Mouse (Mus musculus) liver, embryonic 13.5 days (tissue): ENCODE measurements at regions not wholly inside any gene's neighbourhood (a gene's known extent, or its start where the extent isn't known, plus 50 kb on each side); places are given as distances from the start of the nearest gene placed in this dataset.
A peak's percentile ranks its signal among the peaks of the same experiment; 100 is the strongest.

Source experiments
- ATAC-seq: fragments of 200-750 bp; cut with Nextera tagmentation; 2 replicates; pipeline ENCODE4 v1.8.0; 2017; ENCODE audit warnings: low read depth, mild to moderate bottlenecking, moderate number of reproducible peaks, moderate library complexity
- DNase-seq: peaks from one replicate; pipeline ENCODE4 v3.0.0; 2022
- H3K27ac ChIP-seq: fragments of 300-500 bp; sonication (generic); 2 replicates; pipeline ENCODE4 v1.5.1; 2015; ENCODE audit warnings: moderate library complexity, mild to moderate bottlenecking, inconsistent platforms
- H3K27me3 ChIP-seq: fragments of 300-500 bp; sonication (generic); 2 replicates; pipeline ENCODE4 v1.6.1; 2015; ENCODE audit warnings: mild to moderate bottlenecking, inconsistent platforms
- H3K36me3 ChIP-seq: fragments of 300-500 bp; sonication (generic); 2 replicates; pipeline ENCODE4 v1.6.1; 2015; ENCODE audit warnings: mild to moderate bottlenecking, inconsistent platforms
- H3K4me1 ChIP-seq: fragments of 300-500 bp; sonication (generic); replicated peaks from 2 replicates; pipeline ENCODE4 v1.6.1; 2015; ENCODE audit warnings: inconsistent platforms
- H3K4me2 ChIP-seq: fragments of 300-500 bp; sonication (generic); 2 replicates; pipeline ENCODE4 v1.6.1; 2015; ENCODE audit warnings: inconsistent platforms, mild to moderate bottlenecking, moderate library complexity
- H3K4me3 ChIP-seq: fragments of 300-500 bp; sonication (generic); replicated peaks from 2 replicates; pipeline ENCODE4 v1.5.1; 2015; ENCODE audit warnings: mild to moderate bottlenecking, inconsistent platforms
- H3K9ac ChIP-seq: fragments of 300-500 bp; sonication (generic); 2 replicates; pipeline ENCODE4 v1.6.1; 2015; ENCODE audit warnings: mild to moderate bottlenecking, inconsistent platforms
- H3K9me3 ChIP-seq: fragments of 300-500 bp; sonication (generic); replicated peaks from 2 replicates; pipeline ENCODE4 v1.6.1; 2016; ENCODE audit warnings: inconsistent platforms
- WGBS: fragments of 180-500 bp; shearing (Covaris S2); methylation state at CpG from one replicate; pipeline ENCODE4 v1.1.7; 2015; ENCODE audit not compliant: insufficient replicate concordance; 5-methylcytosine and 5-hydroxymethylcytosine counted together

DNA sequence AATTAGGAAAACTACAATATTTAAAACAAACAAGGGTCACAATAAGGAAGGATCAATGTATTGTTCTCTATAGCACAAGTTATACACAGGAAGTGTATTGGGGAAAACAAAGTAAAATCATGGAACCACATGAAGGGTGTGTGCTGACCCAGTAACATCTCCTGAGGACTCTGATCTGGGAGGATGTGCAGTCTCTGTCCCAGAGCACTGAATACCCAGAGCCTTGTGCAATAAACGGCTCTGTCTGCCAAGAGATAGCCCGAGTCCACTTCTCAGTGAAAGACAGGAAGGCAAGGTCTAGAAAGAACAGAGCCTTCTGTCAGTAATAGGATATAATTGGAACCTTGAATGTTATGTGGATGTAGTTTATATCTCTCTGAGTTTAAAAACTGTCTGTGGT lies 56.3 kb upstream of the Hbs1l start:
- no peak overlapping the region for H3K27ac ChIP-seq

DNA sequence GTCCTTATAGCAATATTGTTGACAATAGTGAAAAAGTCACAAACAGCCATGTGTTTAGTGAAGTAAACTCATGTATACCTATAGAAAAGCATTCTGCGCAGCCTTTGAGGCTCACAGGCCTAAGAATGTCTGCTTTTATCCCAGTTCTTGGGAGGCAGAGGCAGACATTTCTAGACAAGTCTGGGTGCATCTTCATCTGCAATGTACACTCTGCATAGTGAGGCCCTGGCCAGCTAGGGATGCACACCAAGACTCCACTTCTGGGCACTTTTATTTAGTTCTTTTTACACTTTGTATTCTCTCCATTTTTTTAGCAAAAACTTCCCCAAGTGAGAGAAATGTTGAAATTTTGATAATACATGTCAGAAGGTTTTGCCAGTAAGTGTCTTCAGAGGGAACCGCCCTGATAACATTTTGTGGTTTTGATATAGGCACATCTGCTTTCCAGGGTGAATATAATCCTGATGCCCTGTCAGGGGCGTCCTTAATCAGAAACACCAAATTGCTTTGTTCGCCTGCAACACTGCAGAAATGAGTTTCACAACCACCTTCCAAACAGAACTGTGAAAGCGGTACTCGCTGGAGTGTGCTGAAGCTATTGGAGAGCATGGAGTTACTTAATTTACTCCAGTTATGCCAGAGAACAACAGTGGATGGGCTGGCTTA lies 54.1 kb upstream of the Hbs1l start:
- ATAC-seq = peak; percentile 88
- H3K4me1 ChIP-seq = peaks cover 60% of the 10 kb centered on the region
- DNase-seq = peak; percentile 61
- no peaks in the 10 kb centered on the region for H3K9me3 ChIP-seq
- H3K27me3 ChIP-seq = no peaks in the 10 kb centered on the region
- no peak overlapping the region; the same call in 1 of the 2 replicates for H3K4me3 ChIP-seq
- H3K27ac ChIP-seq = peak overlapping the region; percentile 88
- H3K9ac ChIP-seq = peak overlapping the region; percentile 49
- peak overlapping the region; percentile 52 for H3K4me2 ChIP-seq
- 30% methylated on average over 6 of the region's 6 CpGs for WGBS
- no peaks in the 10 kb centered on the region for H3K36me3 ChIP-seq

More for the DNA sequence above, 56.3 kb upstream of the Hbs1l start:
- Histone ChIP-seq H3K4me2 (no peak overlapping the region), H3K4me1 (peaks cover 47% of the 10 kb centered on the region), H3K9ac (no peak overlapping the region), H3K4me3 (no peak overlapping the region), H3K27me3 (no peaks in the 10 kb centered on the region), H3K36me3 (no peaks in the 10 kb centered on the region), H3K9me3 (no peaks in the 10 kb centered on the region)
- ATAC-seq = no peak
- 19% methylated on average over 2 of the region's 2 CpGs for WGBS
- DNase-seq = no peak

DNA sequence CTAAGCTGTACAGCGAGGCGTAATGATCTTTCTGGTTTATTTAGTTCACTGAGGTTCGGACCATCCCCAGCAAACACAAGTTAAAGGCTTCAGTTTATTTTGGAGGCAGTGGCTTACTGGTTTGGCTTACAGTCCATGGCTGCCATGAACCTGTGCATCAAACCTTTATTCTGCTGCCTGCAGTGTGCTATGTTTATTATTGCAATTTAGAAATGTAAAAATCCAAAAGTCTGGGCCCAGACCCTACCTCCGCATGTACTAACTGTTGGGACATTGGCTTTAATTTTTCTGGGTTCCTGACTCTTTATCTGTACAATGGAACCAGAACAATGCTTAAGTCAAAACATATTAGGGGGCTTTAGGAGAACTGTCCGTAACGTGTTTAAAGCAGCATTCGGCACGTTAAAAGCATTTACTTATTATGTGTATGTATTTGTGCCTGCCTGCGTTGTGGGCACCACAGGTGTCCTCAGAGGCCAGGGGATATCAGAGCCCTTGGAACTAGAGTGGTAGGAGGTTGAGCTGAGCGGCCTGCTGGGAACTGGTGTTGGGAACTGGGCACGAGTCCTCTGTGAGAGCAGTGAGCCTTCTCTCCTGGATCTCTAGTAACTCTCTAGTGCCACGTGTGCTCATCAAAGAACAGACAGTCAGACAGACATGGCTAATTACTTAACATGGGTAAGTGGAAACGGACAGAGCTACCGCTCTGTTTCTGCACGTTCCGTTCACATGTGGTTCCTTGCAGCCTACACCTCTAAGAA lies 53.1 kb upstream of the Hbs1l start:
- H3K9me3 ChIP-seq = no peaks in the 10 kb centered on the region
- H3K4me1 ChIP-seq = peaks cover 60% of the 10 kb centered on the region
- ATAC-seq = no peak
- H3K27ac ChIP-seq = peak overlapping the region; percentile 88
- peak overlapping the region; percentile 49 for H3K9ac ChIP-seq
- no peaks in the 10 kb centered on the region for H3K36me3 ChIP-seq
- 79% methylated on average over 16 of the region's 16 CpGs for WGBS
- H3K27me3 ChIP-seq = no peaks in the 10 kb centered on the region
- DNase-seq = no peak
- peak overlapping the region; percentile 52 for H3K4me2 ChIP-seq
- no peak overlapping the region; the same call in 1 of the 2 replicates for H3K4me3 ChIP-seq

DNA sequence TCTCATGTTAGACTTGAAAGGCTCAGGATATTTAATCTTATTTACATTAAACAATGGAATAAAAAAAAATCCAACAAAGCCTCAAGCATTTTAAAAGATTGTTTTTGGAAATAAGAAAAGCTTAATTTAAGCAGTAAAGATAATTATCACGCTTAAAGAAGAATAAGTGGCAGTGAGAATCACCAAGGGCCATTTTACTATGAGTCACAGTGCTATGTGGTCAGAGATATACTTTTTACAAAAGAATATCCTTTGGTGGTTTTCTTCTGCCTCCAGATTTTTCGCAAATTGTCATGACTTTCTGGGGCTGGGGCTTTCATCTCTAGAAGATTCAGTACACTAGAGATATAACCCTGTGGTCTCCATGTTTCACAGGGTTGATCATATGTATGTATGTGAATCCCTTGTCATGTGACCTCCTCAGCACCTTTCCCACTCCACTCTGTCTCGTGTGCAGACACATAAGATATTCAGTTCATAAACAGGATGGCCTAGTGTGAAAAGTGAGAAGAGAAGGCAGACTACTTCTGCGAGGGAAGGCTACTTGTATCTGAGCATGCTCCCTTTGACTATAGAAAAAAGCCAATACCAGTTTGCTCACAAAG lies 50.8 kb upstream of the Hbs1l start:
- no peaks in the 10 kb centered on the region for H3K27me3 ChIP-seq
- DNase-seq (no peak), ATAC-seq (no peak)
- 67% methylated on average over 4 of the region's 4 CpGs for WGBS
- H3K9me3 ChIP-seq = no peaks in the 10 kb centered on the region
- no peak overlapping the region for H3K9ac ChIP-seq
- H3K4me1 ChIP-seq = peaks cover 46% of the 10 kb centered on the region
- H3K27ac ChIP-seq = peak overlapping the region; percentile 25; the same call in 1 of the 2 replicates
- H3K36me3 ChIP-seq = no peaks in the 10 kb centered on the region
- no peak overlapping the region for H3K4me2 ChIP-seq
- no peak overlapping the region for H3K4me3 ChIP-seq

DNA sequence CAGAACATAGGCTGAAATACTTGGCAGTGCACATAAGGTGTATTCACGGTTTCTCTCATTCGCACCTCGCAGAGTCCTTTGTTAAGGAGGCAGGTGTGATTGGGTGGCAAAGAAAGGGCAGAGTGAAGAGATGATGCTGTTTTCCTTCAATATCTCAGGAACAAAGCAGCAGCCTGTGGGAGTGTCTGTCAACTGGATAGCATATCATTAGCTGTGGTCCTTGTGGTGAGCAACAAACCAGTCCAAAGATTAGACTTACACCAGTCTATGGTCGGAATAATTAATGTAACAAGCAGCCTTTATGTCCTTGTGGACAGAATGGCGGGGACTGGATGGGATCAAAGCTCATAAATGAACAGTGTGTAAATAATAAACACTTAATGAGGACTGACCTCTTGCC lies 50.2 kb upstream of the Hbs1l start:
- peak; percentile 49 for ATAC-seq
- Histone ChIP-seq H3K4me2 (no peak overlapping the region), H3K4me1 (peaks cover 40% of the 10 kb centered on the region), H3K36me3 (no peaks in the 10 kb centered on the region), H3K9ac (no peak overlapping the region), H3K4me3 (no peak overlapping the region), H3K27ac (peak overlapping the region; percentile 25; the same call in 1 of the 2 replicates), H3K9me3 (no peaks in the 10 kb centered on the region), H3K27me3 (no peaks in the 10 kb centered on the region)
- no peak for DNase-seq
- WGBS = 55% methylated on average over 5 of the region's 5 CpGs
